Mouse (Mus musculus): ENCODE results near the gene Ndufs7. TPM values are rescaled to one million over a fixed set of nuclear protein-coding genes. Genes with fewer than 3 reads are reported as not detected.
A peak's percentile ranks its signal among the peaks of the same experiment; 100 is the strongest.
"Not testable (repeated sequence)": the region's sequence is repeated elsewhere in the genome, so short reads cannot be mapped to it uniquely, and the experiment has no call there.

Gene Ndufs7
- polyA plus RNA-seq, 1 experiment from 2014 or later: 355 TPM

GRCm38 (mm10) chr10:80211547-80212103 lies 37.3 kb upstream of the Ndufs7 start:
- H3K4me3 ChIP-seq (ENCODE audit: low read depth, low read length); H3K9me3 ChIP-seq (ENCODE audit: control insufficient read depth, low read depth, low read length); H3K36me3 ChIP-seq (ENCODE audit: control insufficient read depth, insufficient read depth, low read length); H3K9ac ChIP-seq (replicated peaks; ENCODE audit: low read depth, low read length); H3K27me3 ChIP-seq (ENCODE audit: control insufficient read depth, insufficient read depth, low read length); ATAC-seq (ENCODE audit: insufficient number of reproducible peaks, insufficient read depth, low FRiP score, low read depth); H3K4me2 ChIP-seq (replicated peaks; ENCODE audit: low read depth, low read length); H3K4me1 ChIP-seq (ENCODE audit: control insufficient read depth, insufficient read depth, low read length); H3K27ac ChIP-seq (ENCODE audit: low read length): not testable (repeated sequence)
- 66% methylated on average over 7 of the region's 7 CpGs for WGBS

DNA sequence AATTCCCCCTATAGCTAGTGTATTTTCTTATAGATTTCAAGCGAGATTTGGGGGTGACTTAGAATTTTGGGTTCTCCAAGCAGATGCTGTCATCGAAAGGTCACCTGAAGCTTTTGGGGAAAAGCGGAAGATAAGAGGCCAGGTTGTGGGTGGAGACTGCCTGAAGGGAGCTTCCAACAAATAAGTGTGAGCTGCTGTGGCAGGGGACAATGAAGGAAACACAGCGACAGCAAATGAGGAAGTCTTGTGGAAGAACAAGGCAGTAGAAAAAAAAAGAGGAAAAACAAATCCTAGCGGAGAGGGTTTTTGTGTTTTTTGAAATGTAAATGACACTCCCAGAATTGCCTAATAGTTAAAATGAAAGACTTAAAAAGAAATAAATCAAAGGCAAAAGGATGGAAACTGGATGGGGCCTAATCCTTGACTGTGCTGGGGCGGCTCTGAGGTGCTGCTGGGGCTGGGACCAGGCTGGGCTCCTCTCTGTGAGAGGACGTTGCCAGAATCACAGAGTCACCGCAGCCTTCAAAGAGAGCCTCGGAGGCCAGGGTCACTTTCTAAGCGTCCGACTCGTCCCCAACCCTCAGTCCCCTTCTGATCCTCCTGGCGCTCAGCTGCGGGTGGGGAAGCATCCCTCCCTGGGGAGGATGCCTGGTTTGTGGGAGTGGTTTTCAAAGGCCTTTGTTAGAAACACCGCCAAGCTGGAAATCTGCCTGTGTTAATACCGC lies 33.7 kb upstream of the Ndufs7 start:
- Histone ChIP-seq H3K4me1 (ENCODE audit: control insufficient read depth, insufficient read depth, low read length) (0 out of 2 replicates have a peak, but pooled peaks cover 7% of the 10 kb centered on the region), H3K27me3 (ENCODE audit: control insufficient read depth, insufficient read depth, low read length) (no peaks in the 10 kb centered on the region), H3K36me3 (ENCODE audit: control insufficient read depth, insufficient read depth, low read length) (no peaks in the 10 kb centered on the region), H3K9me3 (ENCODE audit: control insufficient read depth, low read depth, low read length) (no peaks in the 10 kb centered on the region), H3K27ac (ENCODE audit: low read length) (no peak overlapping the region), H3K4me2 (replicated peaks; ENCODE audit: low read depth, low read length) (no peak overlapping the region), H3K9ac (replicated peaks; ENCODE audit: low read depth, low read length) (no peak overlapping the region), H3K4me3 (ENCODE audit: low read depth, low read length) (no peak overlapping the region)
- WGBS: 25% methylated on average over 16 of the region's 16 CpGs
- no peak for ATAC-seq (ENCODE audit: insufficient number of reproducible peaks, insufficient read depth, low FRiP score, low read depth)

- Histone ChIP-seq H3K4me2 (replicated peaks; ENCODE audit: low read depth, low read length) (no peak overlapping the region), H3K9me3 (ENCODE audit: control insufficient read depth, low read depth, low read length) (no peaks in the 10 kb centered on the region), H3K4me1 (ENCODE audit: control insufficient read depth, insufficient read depth, low read length) (0 out of 2 replicates have a peak, but pooled peaks cover 3% of the 10 kb centered on the region), H3K4me3 (ENCODE audit: low read depth, low read length) (no peak overlapping the region), H3K27ac (ENCODE audit: low read length) (no peak overlapping the region), H3K9ac (replicated peaks; ENCODE audit: low read depth, low read length) (no peak overlapping the region), H3K36me3 (ENCODE audit: control insufficient read depth, insufficient read depth, low read length) (no peaks in the 10 kb centered on the region), H3K27me3 (ENCODE audit: control insufficient read depth, insufficient read depth, low read length) (no peaks in the 10 kb centered on the region)
- WGBS: 30% methylated on average over 8 of the region's 9 CpGs
- ATAC-seq (ENCODE audit: insufficient number of reproducible peaks, insufficient read depth, low FRiP score, low read depth): no peak
Measured at GRCm38 (mm10) chr10:80220676-80221075, 28.2 kb upstream of the Ndufs7 start.

DNA sequence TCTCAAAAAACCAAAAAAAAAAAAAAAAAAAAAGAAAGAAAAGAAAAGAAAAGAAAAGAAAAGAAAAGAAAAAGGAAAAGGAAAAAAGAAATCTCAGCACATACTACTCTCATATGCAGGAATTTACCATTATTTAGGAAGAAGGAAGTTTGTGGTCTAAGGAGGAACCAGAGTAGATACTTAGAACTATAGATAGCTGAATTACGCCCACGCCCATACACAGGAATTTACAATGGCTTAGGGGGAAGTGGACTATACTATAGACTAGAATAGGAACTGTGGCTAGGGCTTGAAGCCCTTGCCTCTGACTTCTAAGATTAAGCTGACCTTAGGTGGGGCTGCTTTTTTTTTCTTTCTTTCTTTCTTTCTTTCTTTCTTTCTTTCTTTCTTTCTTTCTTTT lies 25.8 kb upstream of the Ndufs7 start:
- not testable (repeated sequence) for H3K4me3 ChIP-seq (ENCODE audit: low read depth, low read length); H3K9ac ChIP-seq (replicated peaks; ENCODE audit: low read depth, low read length); H3K27ac ChIP-seq (ENCODE audit: low read length); H3K9me3 ChIP-seq (ENCODE audit: control insufficient read depth, low read depth, low read length); H3K4me2 ChIP-seq (replicated peaks; ENCODE audit: low read depth, low read length); H3K27me3 ChIP-seq (ENCODE audit: control insufficient read depth, insufficient read depth, low read length); H3K36me3 ChIP-seq (ENCODE audit: control insufficient read depth, insufficient read depth, low read length); ATAC-seq (ENCODE audit: insufficient number of reproducible peaks, insufficient read depth, low FRiP score, low read depth)
- WGBS: 86% methylated on average over 2 of the region's 2 CpGs
- H3K4me1 ChIP-seq (ENCODE audit: control insufficient read depth, insufficient read depth, low read length): peaks cover 16% of the 10 kb centered on the region; the same call in 1 of the 2 replicates

DNA sequence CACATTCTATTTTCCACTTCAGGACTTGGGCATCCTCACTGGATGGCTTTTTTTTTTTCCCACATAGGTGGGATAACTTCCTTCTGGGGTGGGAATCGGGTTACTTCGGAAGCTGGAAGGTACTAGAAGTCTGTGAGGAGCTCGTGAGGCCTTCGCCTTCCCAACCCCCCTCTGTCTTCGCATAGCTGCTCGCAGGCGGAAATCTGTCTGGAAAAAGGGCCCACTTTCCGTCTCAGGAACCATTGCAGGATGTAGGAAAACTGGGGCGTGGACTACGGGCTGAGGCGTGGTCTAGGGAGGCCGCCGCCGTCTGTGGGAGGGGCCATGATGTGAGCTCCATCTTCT lies 22.9 kb upstream of the Ndufs7 start:
- no peaks in the 10 kb centered on the region for H3K27me3 ChIP-seq (ENCODE audit: control insufficient read depth, insufficient read depth, low read length)
- H3K4me3 ChIP-seq (ENCODE audit: low read depth, low read length): peak overlapping the region; percentile 12
- peaks cover 23% of the 10 kb centered on the region for H3K36me3 ChIP-seq (ENCODE audit: control insufficient read depth, insufficient read depth, low read length)
- H3K9ac ChIP-seq (replicated peaks; ENCODE audit: low read depth, low read length): 0 out of 2 replicates have a peak overlapping the region, but pooled peaks have one; percentile 28
- no peak for ATAC-seq (ENCODE audit: insufficient number of reproducible peaks, insufficient read depth, low FRiP score, low read depth)
- 0% methylated on average over 14 of the region's 14 CpGs for WGBS
- H3K4me2 ChIP-seq (replicated peaks; ENCODE audit: low read depth, low read length): peak overlapping the region; percentile 45
- H3K4me1 ChIP-seq (ENCODE audit: control insufficient read depth, insufficient read depth, low read length): peaks cover 23% of the 10 kb centered on the region; the same call in 1 of the 2 replicates
- no peaks in the 10 kb centered on the region for H3K9me3 ChIP-seq (ENCODE audit: control insufficient read depth, low read depth, low read length)
- H3K27ac ChIP-seq (ENCODE audit: low read length): peak overlapping the region; percentile 92

GRCm38 (mm10) chr10:80226416-80227165 lies 22.3 kb upstream of the Ndufs7 start, which contains the start of gene Mum1:
Mum1 (plus strand) TSS chr10:80226434.
- peak within 1 kb of the TSS; percentile 92 for H3K27ac ChIP-seq (ENCODE audit: low read length)
- peak within 1 kb of the TSS; percentile 54 for H3K4me3 ChIP-seq (ENCODE audit: low read depth, low read length)
- peaks cover 23% of the 10 kb centered on the region; the same call in 1 of the 2 replicates for H3K4me1 ChIP-seq (ENCODE audit: control insufficient read depth, insufficient read depth, low read length)
- under 1% methylated on average over 55 of the region's 75 CpGs for WGBS
- no peaks in the 10 kb centered on the region for H3K9me3 ChIP-seq (ENCODE audit: control insufficient read depth, low read depth, low read length)
- ATAC-seq (ENCODE audit: insufficient number of reproducible peaks, insufficient read depth, low FRiP score, low read depth): peak; percentile 99
- peak within 1 kb of the TSS; percentile 66 for H3K9ac ChIP-seq (replicated peaks; ENCODE audit: low read depth, low read length)
- H3K27me3 ChIP-seq (ENCODE audit: control insufficient read depth, insufficient read depth, low read length): no peaks in the 10 kb centered on the region
- H3K4me2 ChIP-seq (replicated peaks; ENCODE audit: low read depth, low read length): peak within 1 kb of the TSS; percentile 89
- peaks cover 27% of the 10 kb centered on the region for H3K36me3 ChIP-seq (ENCODE audit: control insufficient read depth, insufficient read depth, low read length)

DNA sequence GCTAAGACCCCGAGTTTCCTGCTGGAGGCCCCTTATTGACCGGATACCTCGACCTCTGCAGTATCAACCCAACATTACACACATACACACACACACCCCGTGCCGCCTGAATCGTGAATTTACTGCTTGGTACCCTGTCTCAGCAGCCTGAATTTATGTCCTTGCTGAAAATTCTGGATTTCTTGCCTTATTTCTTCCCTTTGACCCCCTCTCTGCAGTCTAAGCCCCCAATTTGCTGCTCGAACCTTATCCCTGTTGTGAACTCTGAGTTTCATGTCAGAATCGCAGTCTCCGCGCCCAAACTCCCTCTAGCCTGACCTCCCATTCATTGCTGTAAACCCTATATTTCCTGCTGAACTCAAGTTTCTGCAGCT lies 21.8 kb upstream of the Ndufs7 start:
- no peak for ATAC-seq (ENCODE audit: insufficient number of reproducible peaks, insufficient read depth, low FRiP score, low read depth)
- Histone ChIP-seq H3K4me3 (ENCODE audit: low read depth, low read length) (peak overlapping the region; percentile 54), H3K9ac (replicated peaks; ENCODE audit: low read depth, low read length) (peak overlapping the region; percentile 66), H3K27ac (ENCODE audit: low read length) (peak overlapping the region; percentile 78; the same call in 1 of the 2 replicates), H3K4me1 (ENCODE audit: control insufficient read depth, insufficient read depth, low read length) (peaks cover 23% of the 10 kb centered on the region; the same call in 1 of the 2 replicates), H3K27me3 (ENCODE audit: control insufficient read depth, insufficient read depth, low read length) (no peaks in the 10 kb centered on the region), H3K36me3 (ENCODE audit: control insufficient read depth, insufficient read depth, low read length) (peaks cover 32% of the 10 kb centered on the region), H3K9me3 (ENCODE audit: control insufficient read depth, low read depth, low read length) (no peaks in the 10 kb centered on the region), H3K4me2 (replicated peaks; ENCODE audit: low read depth, low read length) (peak overlapping the region; percentile 89)
- 2% methylated on average over 10 of the region's 10 CpGs for WGBS
